ENCODE assay signal across 24 mouse cellular contexts in the genomic region with DNA sequence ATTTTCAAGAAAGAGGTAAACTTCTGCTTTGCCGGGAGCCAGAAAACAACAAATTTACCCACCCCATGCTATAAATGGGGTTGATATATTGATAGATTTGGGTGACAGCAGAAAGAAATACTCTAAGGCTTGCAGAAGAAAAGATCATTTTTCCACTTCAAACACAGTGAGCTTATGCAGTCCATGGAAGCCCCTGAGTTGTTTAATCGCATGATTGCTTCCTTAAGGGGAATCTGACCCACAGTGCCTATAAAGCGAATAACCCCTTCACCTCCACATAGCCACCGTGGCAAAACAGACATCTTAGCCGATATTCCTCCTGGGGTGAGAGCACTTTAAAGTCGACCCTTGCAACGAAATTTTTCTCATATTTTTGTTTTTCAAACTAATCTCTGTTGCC.
"Had no signal": no experiment of that assay in that cellular context is flagged by ENCODE, and none has a peak within 500 bp of the region (broad histone marks: within the 10 kb centered on the region; RNA-seq: fewer than 3 reads in every experiment).

No protein-coding gene starts in this region.

- H3K4me3 ChIP-seq: heart, embryonic 10.5 days; heart, embryonic 12.5 days; hindbrain, embryonic 13.5 days; hindbrain, embryonic 15.5 days; left cerebral cortex, adult 2 months; limb, embryonic 10.5 days; limb, embryonic 12.5 days; liver, embryonic 13.5 days; liver, embryonic 15.5 days had no signal

- H3K27ac ChIP-seq: heart, embryonic 10.5 days; hindbrain, embryonic 13.5 days; hindbrain, embryonic 15.5 days; hindbrain, postnatal 0 days; left cerebral cortex, adult 2 months; limb, embryonic 10.5 days; limb, embryonic 12.5 days; liver, embryonic 13.5 days; liver, embryonic 15.5 days had no signal

- H3K9ac ChIP-seq: heart, embryonic 12.5 days; hindbrain, embryonic 13.5 days; hindbrain, embryonic 15.5 days; limb, embryonic 12.5 days; liver, embryonic 13.5 days; liver, embryonic 15.5 days; liver, postnatal 0 days had no signal

- H3K36me3 ChIP-seq: heart, embryonic 10.5 days; heart, embryonic 12.5 days; hindbrain, embryonic 13.5 days; hindbrain, embryonic 15.5 days; limb, embryonic 10.5 days; limb, embryonic 12.5 days; liver, embryonic 13.5 days; liver, embryonic 15.5 days had no signal

- ATAC-seq: hindbrain, postnatal 0 days; intestine, embryonic 16.5 days; liver, postnatal 0 days had no signal

- H3K4me1 ChIP-seq: heart, embryonic 10.5 days; heart, embryonic 12.5 days; hindbrain, embryonic 13.5 days; hindbrain, embryonic 15.5 days; liver, embryonic 13.5 days; liver, embryonic 15.5 days had no signal

- H3K9me3 ChIP-seq: heart, embryonic 10.5 days; heart, embryonic 12.5 days; hindbrain, embryonic 13.5 days; hindbrain, embryonic 15.5 days; limb, embryonic 10.5 days; limb, embryonic 12.5 days; liver, embryonic 13.5 days; liver, embryonic 15.5 days had no signal

- H3K27me3 ChIP-seq: heart, embryonic 12.5 days; hindbrain, embryonic 13.5 days; hindbrain, embryonic 15.5 days; limb, embryonic 12.5 days; liver, embryonic 13.5 days; liver, embryonic 15.5 days had no signal

- DNase-seq: gastrocnemius, postnatal 14 days; gastrocnemius, postnatal 36 days; heart, adult 18-20 months; heart, postnatal 14 days; heart, postnatal 36 days; kidney, adult 18-20 months; kidney, adult 8-10 months; kidney, postnatal 10 days; kidney, postnatal 36 days; layer of hippocampus, adult 9-11 months; liver; liver, embryonic 13.5 days; liver, postnatal 0 days had no signal

- H3K4me2 ChIP-seq: heart, embryonic 12.5 days; hindbrain, embryonic 13.5 days; hindbrain, embryonic 15.5 days; limb, embryonic 12.5 days; liver, embryonic 11.5 days; liver, embryonic 13.5 days; liver, embryonic 15.5 days had no signal
